Mouse (Mus musculus) hindbrain, embryonic 12.5 days (tissue): ENCODE results near the gene Krt12. TPM values are rescaled to one million over a fixed set of nuclear protein-coding genes. Genes with fewer than 3 reads are reported as not detected.

Experiments
- ATAC-seq: fragments of 200-750 bp; cut with Nextera tagmentation; 2 replicates; pipeline ENCODE4 v1.8.0; 2017; ENCODE audit warnings: moderate TSS enrichment; ENCODE audit not compliant: low FRiP score
- H3K27ac ChIP-seq: fragments of 300-500 bp; sonication (generic); 2 replicates; pipeline ENCODE4 v1.5.1; 2016; ENCODE audit warnings: mild to moderate bottlenecking
- H3K27me3 ChIP-seq: fragments of 300-500 bp; sonication (generic); 2 replicates; pipeline ENCODE4 v1.6.1; 2016; ENCODE audit warnings: mild to moderate bottlenecking
- H3K36me3 ChIP-seq: fragments of 300-500 bp; sonication (generic); 2 replicates; pipeline ENCODE4 v1.6.1; 2016; ENCODE audit warnings: mild to moderate bottlenecking
- H3K4me1 ChIP-seq: fragments of 300-500 bp; sonication (generic); 2 replicates; pipeline ENCODE4 v1.6.1; 2016
- H3K4me2 ChIP-seq: fragments of 300-500 bp; sonication (generic); replicated peaks from 2 replicates; pipeline ENCODE4 v1.6.1; 2016; ENCODE audit warnings: mild to moderate bottlenecking
- H3K4me3 ChIP-seq: fragments of 300-500 bp; sonication (generic); 2 replicates; pipeline ENCODE4 v1.5.1; 2016; ENCODE audit warnings: mild to moderate bottlenecking
- H3K9ac ChIP-seq: fragments of 300-500 bp; sonication (generic); 2 replicates; pipeline ENCODE4 v1.6.1; 2016; ENCODE audit warnings: mild to moderate bottlenecking, moderate library complexity
- H3K9me3 ChIP-seq: fragments of 300-500 bp; sonication (generic); replicated peaks from 2 replicates; pipeline ENCODE4 v1.6.1; 2016; ENCODE audit warnings: mild to moderate bottlenecking
- WGBS: fragments of 180-500 bp; shearing (Covaris S2); methylation state at CpG from one replicate; pipeline ENCODE4 v1.1.7; 2016; 5-methylcytosine and 5-hydroxymethylcytosine counted together
- polyA plus RNA-seq: library from polyadenylated mRNA; unstranded; fragments of >200 nt; fragmentation: Nextera tagmentation; extraction: Ambion mirVana; gene quantifications from 2 replicates; pipeline ENCODE4 v1.2.1, GENCODE M21; 2016

Gene Krt12
- polyA plus RNA-seq = 0.12 TPM in 1 of 2 replicates, not detected in the other

DNA sequence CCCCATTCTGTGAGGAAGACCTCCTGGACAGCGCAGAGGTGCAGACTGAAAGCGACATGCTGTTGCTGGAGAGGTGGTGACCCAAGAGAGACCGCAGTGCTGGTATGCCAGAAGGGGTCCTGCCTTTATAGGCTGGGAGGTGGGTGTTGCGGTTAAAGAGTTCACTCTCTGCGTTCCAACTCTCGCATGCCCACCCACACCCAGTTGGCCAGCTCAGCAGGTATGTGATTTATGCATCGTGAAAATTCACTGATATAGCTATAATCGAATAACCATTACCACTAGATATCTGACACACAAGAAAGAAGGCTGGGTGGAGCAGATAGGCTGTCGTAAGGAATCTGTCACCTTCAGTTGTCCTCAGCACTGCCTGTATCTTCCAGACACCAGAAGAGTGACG lies at the start of gene Krt12:
TSS of gene Krt12 (minus strand) at position 101 of the 400 bp plus-strand sequence.
- H3K4me2 ChIP-seq = no peak within 1 kb of the TSS
- H3K4me1 ChIP-seq = no peaks in the 10 kb centered on the region
- no peaks in the 10 kb centered on the region for H3K36me3 ChIP-seq
- H3K27ac ChIP-seq = no peak within 1 kb of the TSS
- ATAC-seq = no peak
- 87% methylated on average over 10 of the region's 10 CpGs for WGBS
- no peak within 1 kb of the TSS for H3K4me3 ChIP-seq
- no peak within 1 kb of the TSS for H3K9ac ChIP-seq
- peaks cover 5% of the 10 kb centered on the region; the same call in 1 of the 2 replicates for H3K27me3 ChIP-seq
- H3K9me3 ChIP-seq = no peaks in the 10 kb centered on the region

- no peak for ATAC-seq
- no peaks in the 10 kb centered on the region for H3K36me3 ChIP-seq
- H3K4me1 ChIP-seq = no peaks in the 10 kb centered on the region
- H3K27ac ChIP-seq = no peak overlapping the region
- H3K4me3 ChIP-seq = no peak overlapping the region
- no peaks in the 10 kb centered on the region for H3K27me3 ChIP-seq
- H3K9ac ChIP-seq = no peak overlapping the region
- WGBS = 85% methylated on average over 4 of the region's 4 CpGs
- H3K9me3 ChIP-seq = no peaks in the 10 kb centered on the region
- no peak overlapping the region for H3K4me2 ChIP-seq
These were observed 47.2 kb upstream of the Krt12 start for GRCm38 (mm10) chr11:99469228-99469627.

DNA sequence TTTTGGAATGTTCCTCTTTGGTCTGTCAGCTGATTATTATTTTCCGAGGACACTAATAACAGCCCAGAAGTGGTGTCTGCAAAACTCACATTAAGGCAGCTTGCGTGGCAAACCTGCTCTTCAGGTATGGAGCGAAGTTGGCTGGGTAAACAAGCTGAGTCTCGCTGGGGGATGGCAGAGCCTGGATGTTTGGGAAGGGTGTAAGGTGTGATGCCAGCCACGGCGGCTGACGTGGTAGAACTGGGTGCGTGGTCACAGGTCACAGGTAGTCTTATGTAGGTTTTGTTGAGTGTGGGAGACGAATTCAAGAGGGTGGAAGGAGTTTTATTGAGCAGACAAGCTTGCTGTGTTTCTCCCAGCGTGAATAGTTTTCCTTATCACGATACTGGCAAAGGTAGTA lies 46.5 kb upstream of the Krt12 start:
- H3K9me3 ChIP-seq = no peaks in the 10 kb centered on the region
- no peak overlapping the region for H3K9ac ChIP-seq
- H3K4me2 ChIP-seq = no peak overlapping the region
- no peaks in the 10 kb centered on the region for H3K4me1 ChIP-seq
- H3K36me3 ChIP-seq = no peaks in the 10 kb centered on the region
- ATAC-seq = no peak
- no peak overlapping the region for H3K27ac ChIP-seq
- H3K4me3 ChIP-seq = no peak overlapping the region
- WGBS = 86% methylated on average over 11 of the region's 11 CpGs
- H3K27me3 ChIP-seq = no peaks in the 10 kb centered on the region

DNA sequence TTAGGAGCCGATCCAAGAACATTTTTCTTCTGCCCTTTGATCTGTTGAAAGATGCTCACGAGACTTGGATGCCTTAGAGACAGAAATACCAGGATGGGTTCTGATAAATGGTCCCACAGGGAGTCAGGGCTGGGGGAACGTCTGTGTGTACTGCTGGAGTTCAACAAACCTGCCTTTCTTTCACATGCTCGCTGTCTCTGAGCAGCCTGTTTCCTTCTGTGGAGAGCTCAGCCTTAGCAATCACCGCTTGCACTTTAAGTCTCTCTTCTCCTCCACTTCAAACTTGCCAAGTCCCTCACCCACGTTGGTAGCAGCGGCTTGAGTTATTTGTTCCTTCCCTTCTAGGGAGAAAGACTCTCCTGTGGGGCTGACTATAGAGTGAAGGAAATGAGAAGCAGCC lies 44.3 kb upstream of the Krt12 start:
- ATAC-seq = no peak
- no peak overlapping the region for H3K9ac ChIP-seq

GRCm38 (mm10) chr11:99464836-99465235 lies 42.8 kb upstream of the Krt12 start:
- Histone ChIP-seq H3K9ac (no peak overlapping the region), H3K27me3 (no peaks in the 10 kb centered on the region), H3K9me3 (no peaks in the 10 kb centered on the region), H3K4me1 (no peaks in the 10 kb centered on the region), H3K27ac (no peak overlapping the region), H3K4me3 (no peak overlapping the region), H3K4me2 (no peak overlapping the region), H3K36me3 (no peaks in the 10 kb centered on the region)
- ATAC-seq = no peak
- WGBS = 6% methylated on average over 5 of the region's 5 CpGs

More for the DNA sequence above, 44.3 kb upstream of the Krt12 start:
- Histone ChIP-seq H3K4me3 (no peak overlapping the region), H3K4me1 (no peaks in the 10 kb centered on the region), H3K9me3 (no peaks in the 10 kb centered on the region), H3K27me3 (no peaks in the 10 kb centered on the region), H3K27ac (no peak overlapping the region), H3K36me3 (no peaks in the 10 kb centered on the region), H3K4me2 (no peak overlapping the region)
- WGBS = 45% methylated on average over 7 of the region's 7 CpGs

GRCm38 (mm10) chr11:99463155-99463554 lies 41.1 kb upstream of the Krt12 start:
- H3K27me3 ChIP-seq = no peaks in the 10 kb centered on the region
- no peak overlapping the region for H3K9ac ChIP-seq
- no peak for ATAC-seq
- H3K27ac ChIP-seq = no peak overlapping the region
- H3K36me3 ChIP-seq = no peaks in the 10 kb centered on the region
- H3K4me3 ChIP-seq = no peak overlapping the region
- 13% methylated on average over 8 of the region's 8 CpGs for WGBS
- no peaks in the 10 kb centered on the region for H3K4me1 ChIP-seq
- no peaks in the 10 kb centered on the region for H3K9me3 ChIP-seq
- H3K4me2 ChIP-seq = no peak overlapping the region

DNA sequence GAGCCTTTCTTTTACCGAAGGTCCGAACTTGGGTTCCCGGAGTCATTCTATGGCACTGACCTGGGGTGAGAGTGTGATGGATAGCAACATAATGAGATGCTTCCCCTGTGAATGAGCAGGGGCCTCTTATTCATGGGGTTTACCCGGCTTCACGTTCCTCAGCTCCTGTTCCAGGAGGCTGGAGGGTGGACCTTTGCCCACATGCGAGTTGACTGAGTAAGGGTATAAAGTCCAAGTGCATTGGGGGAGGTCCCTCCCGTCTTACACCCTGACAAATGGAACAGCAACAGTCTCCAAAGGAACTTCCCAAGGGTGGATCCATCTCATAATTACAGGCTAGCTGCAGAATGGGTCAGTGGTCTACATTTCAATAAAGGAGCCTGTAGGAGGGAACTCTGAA lies 39.7 kb upstream of the Krt12 start:
- ATAC-seq = no peak
- Histone ChIP-seq H3K4me3 (no peak overlapping the region), H3K9me3 (no peaks in the 10 kb centered on the region), H3K4me2 (no peak overlapping the region), H3K9ac (no peak overlapping the region), H3K27ac (no peak overlapping the region), H3K27me3 (no peaks in the 10 kb centered on the region), H3K4me1 (no peaks in the 10 kb centered on the region), H3K36me3 (no peaks in the 10 kb centered on the region)
- WGBS = 57% methylated on average over 7 of the region's 7 CpGs

DNA sequence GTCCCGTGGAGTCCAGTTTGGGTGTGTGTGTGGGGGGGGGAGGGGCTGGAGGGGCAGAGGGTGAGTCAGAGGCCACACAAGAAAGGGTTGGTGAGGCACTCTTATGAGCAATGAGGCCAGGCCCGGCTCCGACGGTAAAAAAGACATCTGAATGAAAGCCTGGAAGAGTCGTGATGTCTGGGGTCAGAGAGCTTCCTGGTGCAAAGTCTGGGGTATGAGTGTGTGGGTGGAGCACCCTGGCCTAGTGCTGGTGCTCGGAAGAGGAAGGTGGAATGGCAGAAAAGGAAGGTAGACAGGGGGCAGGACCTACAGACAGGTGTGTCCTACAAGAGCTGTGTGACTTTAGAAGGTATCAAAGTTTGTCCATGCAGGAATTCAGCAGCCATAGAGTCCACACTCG lies 36.8 kb upstream of the Krt12 start:
- no peaks in the 10 kb centered on the region for H3K36me3 ChIP-seq
- H3K27ac ChIP-seq = no peak overlapping the region
- ATAC-seq = no peak
- H3K9me3 ChIP-seq = no peaks in the 10 kb centered on the region
- no peak overlapping the region for H3K4me3 ChIP-seq
- H3K4me1 ChIP-seq = no peaks in the 10 kb centered on the region
- H3K9ac ChIP-seq = no peak overlapping the region
- WGBS = 71% methylated on average over 7 of the region's 7 CpGs
- no peak overlapping the region for H3K4me2 ChIP-seq
- H3K27me3 ChIP-seq = no peaks in the 10 kb centered on the region

- Histone ChIP-seq H3K4me3 (no peak overlapping the region), H3K4me1 (no peaks in the 10 kb centered on the region), H3K27ac (no peak overlapping the region), H3K9ac (no peak overlapping the region), H3K27me3 (no peaks in the 10 kb centered on the region), H3K4me2 (no peak overlapping the region), H3K36me3 (no peaks in the 10 kb centered on the region), H3K9me3 (no peaks in the 10 kb centered on the region)
- 57% methylated on average over 10 of the region's 10 CpGs for WGBS
- ATAC-seq = no peak
These were observed 32.7 kb upstream of the Krt12 start for GRCm38 (mm10) chr11:99454759-99455158.

DNA sequence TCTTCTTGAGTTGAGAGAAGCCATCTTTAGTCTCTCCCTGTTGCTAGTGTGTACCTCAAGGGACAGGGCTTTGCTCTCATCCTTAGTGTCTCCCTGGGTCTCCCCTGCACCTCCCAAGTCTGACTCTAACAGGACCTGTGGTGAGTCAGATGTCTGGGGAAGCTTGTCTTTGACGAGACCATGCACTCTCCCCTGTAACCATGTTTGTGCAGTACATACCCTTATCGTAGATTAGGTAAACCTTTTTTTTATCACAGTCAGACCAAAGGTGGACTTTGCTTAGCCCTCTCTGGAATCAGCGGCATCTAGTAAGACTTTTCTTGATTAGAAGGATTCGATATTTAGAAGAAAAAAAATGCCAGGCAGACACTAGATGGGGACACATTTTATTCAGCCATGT lies 32.0 kb upstream of the Krt12 start:
- Histone ChIP-seq H3K27ac (no peak overlapping the region), H3K36me3 (no peaks in the 10 kb centered on the region), H3K4me3 (no peak overlapping the region), H3K9ac (no peak overlapping the region), H3K27me3 (no peaks in the 10 kb centered on the region), H3K4me2 (no peak overlapping the region), H3K9me3 (no peaks in the 10 kb centered on the region), H3K4me1 (no peaks in the 10 kb centered on the region)
- ATAC-seq = no peak
- WGBS = 89% methylated on average over 4 of the region's 4 CpGs

DNA sequence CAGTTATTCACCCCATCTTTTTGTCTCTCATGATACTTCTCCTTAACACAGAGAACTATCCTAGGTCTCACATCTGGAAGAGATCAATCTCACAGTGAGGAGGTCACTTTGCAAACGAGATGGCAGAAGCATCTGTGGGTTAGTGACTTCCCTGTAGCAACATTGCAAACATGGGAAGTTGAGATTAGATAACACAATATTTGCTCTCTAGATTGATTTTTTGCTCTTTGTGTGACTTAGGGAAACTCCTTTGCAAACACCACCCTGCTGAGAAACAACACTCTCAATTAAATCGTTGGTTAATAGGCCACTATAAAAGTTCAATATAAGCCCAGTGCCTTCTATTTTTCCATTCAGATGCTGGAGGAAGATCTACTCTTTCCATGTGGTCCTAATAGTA lies 26.7 kb upstream of the Krt12 start:
- no peaks in the 10 kb centered on the region for H3K27me3 ChIP-seq
- no peaks in the 10 kb centered on the region for H3K9me3 ChIP-seq
- H3K36me3 ChIP-seq = no peaks in the 10 kb centered on the region
- no peak overlapping the region for H3K4me2 ChIP-seq
- H3K4me1 ChIP-seq = no peaks in the 10 kb centered on the region
- H3K4me3 ChIP-seq = no peak overlapping the region
- no peak overlapping the region for H3K9ac ChIP-seq
- no peak for ATAC-seq
- no peak overlapping the region for H3K27ac ChIP-seq
- 60% methylated on average over 2 of the region's 2 CpGs for WGBS

GRCm38 (mm10) chr11:99441220-99441619 lies 19.2 kb upstream of the Krt12 start:
- Histone ChIP-seq H3K9ac (no peak overlapping the region), H3K4me1 (no peaks in the 10 kb centered on the region), H3K27ac (no peak overlapping the region), H3K27me3 (no peaks in the 10 kb centered on the region), H3K4me3 (no peak overlapping the region), H3K4me2 (no peak overlapping the region), H3K9me3 (no peaks in the 10 kb centered on the region), H3K36me3 (no peaks in the 10 kb centered on the region)
- no peak for ATAC-seq
- WGBS = 69% methylated on average over 8 of the region's 8 CpGs

DNA sequence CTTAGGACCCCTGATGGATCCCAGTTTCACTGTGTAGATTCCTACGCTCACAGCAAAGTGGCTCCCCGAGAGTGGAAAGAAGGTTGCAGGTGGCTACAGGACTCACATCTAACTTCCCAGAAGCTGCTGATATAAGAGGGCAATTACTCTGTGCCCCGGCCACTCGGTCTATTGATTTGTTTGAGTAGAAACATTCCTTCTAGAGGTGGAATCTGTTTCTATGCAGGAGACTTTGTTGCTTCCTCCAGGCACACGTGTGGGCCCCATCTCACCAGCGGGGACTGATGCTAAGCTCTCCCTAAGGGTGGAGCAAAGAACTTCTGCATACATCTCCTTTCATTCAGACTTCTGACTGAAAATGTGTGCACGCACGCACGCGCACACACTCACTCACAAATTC lies 17.4 kb upstream of the Krt12 start:
- ATAC-seq = no peak
- Histone ChIP-seq H3K4me2 (no peak overlapping the region), H3K36me3 (no peaks in the 10 kb centered on the region), H3K4me3 (no peak overlapping the region), H3K27me3 (no peaks in the 10 kb centered on the region), H3K27ac (no peak overlapping the region), H3K9ac (no peak overlapping the region), H3K9me3 (no peaks in the 10 kb centered on the region), H3K4me1 (no peaks in the 10 kb centered on the region)
- WGBS = 72% methylated on average over 10 of the region's 10 CpGs

- no peak within 1 kb of the TSS for H3K27ac ChIP-seq
- H3K9ac ChIP-seq = no peak within 1 kb of the TSS
- no peaks in the 10 kb centered on the region for H3K9me3 ChIP-seq
- H3K36me3 ChIP-seq = no peaks in the 10 kb centered on the region
- WGBS = 59% methylated on average over 10 of the region's 10 CpGs
- H3K4me2 ChIP-seq = no peak within 1 kb of the TSS
- no peaks in the 10 kb centered on the region for H3K27me3 ChIP-seq
- ATAC-seq = no peak
- H3K4me3 ChIP-seq = no peak within 1 kb of the TSS
- no peaks in the 10 kb centered on the region for H3K4me1 ChIP-seq
These were observed 15.9 kb upstream of the Krt12 start, which contains the start of gene Krt20 for GRCm38 (mm10) chr11:99437972-99438371. TSS of gene Krt20 (minus strand) at chr11:99438150.
